Mouse (Mus musculus): ENCODE data around the gene Xaf1. TPM values are rescaled to one million over a fixed set of nuclear protein-coding genes. Genes with fewer than 3 reads are reported as not detected.

The Xaf1 gene
- total and polyA plus RNA-seq, 3 experiments, result 1.0 to 1.8 TPM; not detected in 1

DNA sequence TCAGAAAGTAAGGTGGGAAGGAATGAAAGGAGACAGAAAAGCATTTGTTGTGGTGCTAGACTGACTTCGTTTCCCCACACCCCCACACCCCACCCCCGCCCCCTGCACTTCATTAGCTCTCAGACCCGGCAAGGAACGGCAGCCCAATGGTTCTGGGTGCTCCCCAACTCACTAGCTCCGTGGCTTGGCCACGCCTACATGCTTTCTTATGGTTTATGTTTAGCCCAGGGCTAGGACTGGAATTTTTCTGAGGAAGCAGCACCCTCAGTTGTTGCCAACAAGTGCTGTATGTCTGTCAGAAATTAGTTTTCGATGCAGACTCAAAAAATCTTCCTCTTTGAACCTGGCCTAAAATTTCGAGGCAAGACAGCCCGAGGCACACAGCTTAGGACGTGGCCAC, 47.1 kb downstream of the Xaf1 start:
- Histone ChIP-seq H3K27me3 (ENCODE audit: control insufficient read depth in 1 of 2, insufficient read depth in 2 of 2, low read length in 2 of 2) (no peaks in the 10 kb centered on the region), H3K9me3 (replicated peaks; ENCODE audit: insufficient read depth, low read length) (no peaks in the 10 kb centered on the region), H3K9ac (ENCODE audit: control insufficient read depth, low read depth, low read length, poor library complexity, severe bottlenecking) (no peak overlapping the region), H3K27ac (ENCODE audit: control insufficient read depth, low read depth, low read length) (no peak overlapping the region), H3K4me1 (ENCODE audit: control insufficient read depth in 1 of 2, insufficient read depth in 2 of 2, low read length in 2 of 2) (peaks cover 2 to 7% of the 10 kb centered on the region in 2 experiments; a peak in 3 of 4 replicates), H3K4me3 (ENCODE audit: control insufficient read depth in 1 of 2, insufficient read depth in 1 of 2, low read depth in 2 of 2, low read length in 2 of 2) (no peak overlapping the region), H3K79me2 (ENCODE audit: control insufficient read depth, insufficient read depth, low read length, poor library complexity) (no peaks in the 10 kb centered on the region), H3K36me3 (ENCODE audit: control insufficient read depth in 1 of 2, insufficient read depth in 2 of 2, low read length in 2 of 2) (0 out of 4 replicates have a peak, but pooled peaks cover 0 to 2% of the 10 kb centered on the region in 2 experiments)
- no peak for DNase-seq (ENCODE audit: low read depth, low spot score)
- no peak for TF ChIP-seq TBP (IDR thresholded peaks at IDR 0.05; ENCODE audit: low read depth, low read length)
- no peak for TF ChIP-seq TCF12 (IDR thresholded peaks at IDR 0.05; ENCODE audit: low read depth, low read length)
- no peak for TF ChIP-seq POLR2A (IDR thresholded peaks at IDR 0.05; ENCODE audit: control insufficient read depth in 1 of 2, insufficient read depth in 1 of 2, low read depth in 1 of 2, low read length in 2 of 2, poor library complexity in 1 of 2)
- no peak for TF ChIP-seq SIN3A (IDR thresholded peaks at IDR 0.05; ENCODE audit: low read length)

DNA sequence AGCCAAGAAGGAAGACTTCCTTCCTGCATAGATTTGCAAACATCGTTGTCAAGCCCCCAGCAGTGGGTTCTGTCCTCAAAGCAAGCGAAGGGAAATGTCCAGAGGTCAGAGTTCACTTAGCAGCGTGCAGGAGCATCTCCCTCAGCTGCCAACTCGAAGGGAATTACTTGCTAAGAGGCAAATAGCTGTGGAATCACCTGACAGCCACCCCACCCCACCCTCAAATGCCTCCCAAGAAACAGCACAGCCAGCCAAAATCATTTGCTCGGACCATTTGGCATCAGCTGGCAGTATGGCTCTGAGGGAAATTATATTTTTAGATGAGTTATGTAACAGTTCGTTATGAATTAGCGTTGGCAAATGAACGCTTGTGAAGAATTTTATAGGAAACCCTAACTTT, 47.6 kb downstream of the Xaf1 start:
- TF ChIP-seq NELFE (IDR thresholded peaks at IDR 0.05; ENCODE audit: low read depth, low read length) (no peak), SMC3 (IDR thresholded peaks at IDR 0.05; ENCODE audit: low read depth, low read length) (no peak), E2F4 (IDR thresholded peaks at IDR 0.05; ENCODE audit: borderline replicate concordance, low read depth, low read length) (no peak), TBP (IDR thresholded peaks at IDR 0.05; ENCODE audit: low read depth, low read length) (no peak), ELF1 (IDR thresholded peaks at IDR 0.05; ENCODE audit: low read depth, low read length) (no peak), USF2 (IDR thresholded peaks at IDR 0.05; ENCODE audit: borderline replicate concordance in 1 of 2, insufficient read depth in 1 of 2, low read depth in 1 of 2, low read length in 2 of 2) (no peak), CHD1 (IDR thresholded peaks at IDR 0.05; ENCODE audit: low read depth, low read length) (no peak), ZKSCAN1 (IDR thresholded peaks at IDR 0.05; ENCODE audit: low read depth, low read length) (no peak), BHLHE40 (IDR thresholded peaks at IDR 0.05; ENCODE audit: borderline replicate concordance, low read depth, low read length) (no peak), TAL1 (IDR thresholded peaks at IDR 0.05; ENCODE audit: low read length) (no peak), CTCF (IDR thresholded peaks at IDR 0.05 in 2 of 3, conservative IDR thresholded peaks at IDR 0.05 in 1 of 3; ENCODE audit: control insufficient read depth in 1 of 3, insufficient read depth in 1 of 3, low read depth in 2 of 3, low read length in 3 of 3, poor library complexity in 1 of 3, severe bottlenecking in 1 of 3) (no peak), JUND (IDR thresholded peaks at IDR 0.05; ENCODE audit: low read depth, low read length) (no peak), MYC (IDR thresholded peaks at IDR 0.05; ENCODE audit: low read depth, low read length) (no peak), SIN3A (IDR thresholded peaks at IDR 0.05; ENCODE audit: low read length) (no peak), MAFK (IDR thresholded peaks at IDR 0.05; ENCODE audit: borderline replicate concordance, low read depth, low read length) (no peak), ZMIZ1 (IDR thresholded peaks at IDR 0.05; ENCODE audit: low read depth, low read length) (no peak), POLR2A (IDR thresholded peaks at IDR 0.05; ENCODE audit: control insufficient read depth in 1 of 2, insufficient read depth in 1 of 2, low read depth in 1 of 2, low read length in 2 of 2, poor library complexity in 1 of 2) (no peak), NRF1 (IDR thresholded peaks at IDR 0.05; ENCODE audit: insufficient read depth, low read depth, low read length, poor library complexity, severe bottlenecking) (no peak)
- H3K4me3 ChIP-seq (ENCODE audit: control insufficient read depth in 1 of 2, insufficient read depth in 1 of 2, low read depth in 2 of 2, low read length in 2 of 2), result no peak overlapping the region
- H3K36me3 ChIP-seq (ENCODE audit: control insufficient read depth in 1 of 2, insufficient read depth in 2 of 2, low read length in 2 of 2), result 0 out of 4 replicates have a peak, but pooled peaks cover 0 to 2% of the 10 kb centered on the region in 2 experiments

More for the DNA sequence above, 47.6 kb downstream of the Xaf1 start:
- Histone ChIP-seq H3K27me3 (ENCODE audit: control insufficient read depth in 1 of 2, insufficient read depth in 2 of 2, low read length in 2 of 2) (no peaks in the 10 kb centered on the region), H3K9me3 (replicated peaks; ENCODE audit: insufficient read depth, low read length) (no peaks in the 10 kb centered on the region), H3K27ac (ENCODE audit: control insufficient read depth, low read depth, low read length) (no peak overlapping the region), H3K79me2 (ENCODE audit: control insufficient read depth, insufficient read depth, low read length, poor library complexity) (no peaks in the 10 kb centered on the region), H3K4me1 (ENCODE audit: control insufficient read depth in 1 of 2, insufficient read depth in 2 of 2, low read length in 2 of 2) (peaks cover 2 to 7% of the 10 kb centered on the region in 2 experiments; a peak in 3 of 4 replicates), H3K9ac (ENCODE audit: control insufficient read depth, low read depth, low read length, poor library complexity, severe bottlenecking) (no peak overlapping the region)
- no peak for DNase-seq (ENCODE audit: low read depth, low spot score)

Measured in MEL (cell line).